Mouse (Mus musculus) liver, adult 2 months (tissue): Measurements from ENCODE around the gene Fars2. TPM values are rescaled to one million over a fixed set of nuclear protein-coding genes. Genes with fewer than 3 reads are reported as not detected.

ENCODE experiments used
- DNase-seq: peaks from one replicate; pipeline ENCODE4 v3.0.0-alpha.2; 2011; ENCODE audit warnings: low read depth, low spot score; ENCODE audit errors: extremely low read depth
- H3K27ac ChIP-seq: fragments of 200-500 bp; replicated peaks from 2 replicates; pipeline ENCODE4 v1.5.1; 2012; ENCODE audit warnings: low read depth, mild to moderate bottlenecking, control low read depth, inconsistent platforms, low read length; ENCODE audit not compliant: insufficient read depth
- H3K27me3 ChIP-seq: fragments of 200-500 bp; 2 replicates; pipeline ENCODE4 v1.6.1; 2012; ENCODE audit warnings: mild to moderate bottlenecking, moderate library complexity, low read length, inconsistent platforms; ENCODE audit not compliant: control insufficient read depth, insufficient read depth
- H3K36me3 ChIP-seq: fragments of 200-500 bp; 2 replicates; pipeline ENCODE4 v1.6.1; 2012; ENCODE audit warnings: low read length, inconsistent platforms; ENCODE audit not compliant: control insufficient read depth, insufficient read depth
- H3K4me1 ChIP-seq: fragments of 200-500 bp; 2 replicates; pipeline ENCODE4 v1.6.1; 2011; ENCODE audit warnings: low read length; ENCODE audit not compliant: control insufficient read depth, insufficient read depth
- H3K4me3 ChIP-seq: fragments of 200-500 bp; 2 replicates; pipeline ENCODE4 v1.5.1; 2011; ENCODE audit warnings: low read depth, mild to moderate bottlenecking, control low read depth, low read length, moderate library complexity; ENCODE audit not compliant: insufficient read depth
- H3K79me2 ChIP-seq: fragments of 200-500 bp; 2 replicates; pipeline ENCODE4 v1.6.1; 2012; ENCODE audit warnings: inconsistent platforms, mild to moderate bottlenecking, low read length, moderate library complexity; ENCODE audit not compliant: control insufficient read depth, insufficient read depth
- H3K9ac ChIP-seq: fragments of 200-500 bp; 2 replicates; pipeline ENCODE4 v1.6.1; 2012; ENCODE audit warnings: low read depth, mild to moderate bottlenecking, control low read depth, inconsistent platforms, low read length
- CTCF ChIP-seq: fragments of 200-500 bp; IDR thresholded peaks from 2 replicates; pipeline ENCODE4 v1.5.1; 2011; ENCODE audit warnings: low read depth, low read length, control low read depth
- POLR2A ChIP-seq: fragments of 200-500 bp; IDR thresholded peaks from 2 replicates; pipeline ENCODE4 v1.6.1; 2011; ENCODE audit warnings: low read length, control low read depth; ENCODE audit not compliant: insufficient read depth; ENCODE audit errors: extremely low read depth
- WGBS: fragments of 180-500 bp; shearing (Covaris S2); methylation state at CpG from one replicate; pipeline ENCODE4 v1.1.7; 2018; 5-methylcytosine and 5-hydroxymethylcytosine counted together
- polyA plus RNA-seq: library from polyadenylated mRNA; depleted of rRNA; stranded (reverse); fragments of >200 nt; gene quantifications from 2 replicates; pipeline ENCODE4 v1.2.3, GENCODE M21; 2012
- total RNA-seq: library from RNA; depleted of rRNA; stranded (reverse); fragments of >200 nt; gene quantifications from 2 replicates; pipeline ENCODE4 v1.2.3, GENCODE M21; 2014

Gene Fars2
- total and polyA plus RNA-seq, 2 experiments, result 47.1 to 58.4 TPM

DNA sequence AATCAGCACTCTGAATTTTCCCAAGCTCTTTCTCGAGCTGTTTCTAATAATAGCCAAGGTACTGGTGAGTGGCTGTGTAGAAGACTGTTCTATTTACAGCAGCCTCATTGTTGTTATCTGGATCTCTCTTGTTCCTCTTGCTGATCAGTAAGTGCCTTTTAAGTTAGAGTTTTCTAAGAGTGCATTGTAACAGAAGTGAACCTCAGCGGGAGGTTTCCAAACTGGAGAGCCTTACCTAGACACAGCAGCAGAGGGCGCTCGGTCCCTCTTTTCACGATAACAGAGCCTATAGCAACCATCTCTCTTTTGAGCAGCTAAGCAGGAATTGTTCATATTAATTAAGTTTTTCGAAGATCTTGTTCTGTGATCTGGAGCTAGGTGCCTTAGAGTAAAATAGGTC is 164.8 kb downstream of the Fars2 start:
- H3K4me3 ChIP-seq, result no peak overlapping the region
- TF ChIP-seq POLR2A (no peak), CTCF (peak; percentile 75)
- no peak overlapping the region for H3K27ac ChIP-seq
- WGBS, result 8% methylated on average over 6 of the region's 6 CpGs
- no peak overlapping the region for H3K9ac ChIP-seq
- no peaks in the 10 kb centered on the region for H3K27me3 ChIP-seq
- no peaks in the 10 kb centered on the region for H3K36me3 ChIP-seq
- peak; percentile 58 for DNase-seq
- H3K79me2 ChIP-seq, result no peaks in the 10 kb centered on the region; the same call in 1 of the 2 replicates
- H3K4me1 ChIP-seq, result no peaks in the 10 kb centered on the region

DNA sequence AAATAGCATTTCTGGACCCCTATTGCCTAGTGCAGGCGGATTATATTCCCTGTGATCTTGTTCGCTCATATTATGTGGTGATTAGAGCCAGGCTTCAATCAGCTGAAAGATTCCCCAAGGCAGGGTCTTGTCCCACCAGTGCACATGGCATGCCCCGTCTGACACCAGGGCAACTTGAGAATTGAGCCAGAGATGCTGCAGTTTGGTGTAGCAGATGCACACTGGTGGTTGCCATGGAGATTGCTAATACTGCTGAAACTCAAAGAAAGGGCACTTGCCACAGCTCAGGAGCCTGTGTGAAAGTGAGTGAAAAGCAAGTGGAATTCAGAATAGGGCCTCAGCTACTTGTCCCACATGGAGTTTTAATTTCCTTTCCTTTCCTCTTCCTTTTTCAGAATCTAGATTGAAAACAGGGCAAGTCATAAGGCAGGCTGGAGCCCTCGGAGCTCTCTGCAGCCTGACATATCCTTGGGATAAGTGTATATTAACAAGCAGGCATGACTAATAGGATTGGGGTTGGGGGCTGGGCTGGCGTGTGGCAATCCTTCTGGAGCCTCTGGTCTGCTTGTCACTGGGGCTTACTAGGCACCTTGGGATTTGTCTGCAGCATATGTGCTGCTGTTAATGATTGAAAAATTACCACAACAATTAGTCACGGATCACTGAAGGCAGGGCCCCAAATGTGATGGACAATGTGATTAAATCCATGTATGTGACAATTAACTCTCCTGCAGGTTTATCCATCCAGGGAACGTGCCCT is 165.8 kb downstream of the Fars2 start:
- Histone ChIP-seq H3K4me3 (no peak overlapping the region), H3K27ac (no peak overlapping the region), H3K79me2 (no peaks in the 10 kb centered on the region; the same call in 1 of the 2 replicates), H3K36me3 (no peaks in the 10 kb centered on the region), H3K9ac (no peak overlapping the region), H3K27me3 (no peaks in the 10 kb centered on the region), H3K4me1 (no peaks in the 10 kb centered on the region)
- DNase-seq, result no peak
- TF ChIP-seq CTCF (no peak), POLR2A (no peak)
- WGBS, result 88% methylated on average over 7 of the region's 7 CpGs

DNA sequence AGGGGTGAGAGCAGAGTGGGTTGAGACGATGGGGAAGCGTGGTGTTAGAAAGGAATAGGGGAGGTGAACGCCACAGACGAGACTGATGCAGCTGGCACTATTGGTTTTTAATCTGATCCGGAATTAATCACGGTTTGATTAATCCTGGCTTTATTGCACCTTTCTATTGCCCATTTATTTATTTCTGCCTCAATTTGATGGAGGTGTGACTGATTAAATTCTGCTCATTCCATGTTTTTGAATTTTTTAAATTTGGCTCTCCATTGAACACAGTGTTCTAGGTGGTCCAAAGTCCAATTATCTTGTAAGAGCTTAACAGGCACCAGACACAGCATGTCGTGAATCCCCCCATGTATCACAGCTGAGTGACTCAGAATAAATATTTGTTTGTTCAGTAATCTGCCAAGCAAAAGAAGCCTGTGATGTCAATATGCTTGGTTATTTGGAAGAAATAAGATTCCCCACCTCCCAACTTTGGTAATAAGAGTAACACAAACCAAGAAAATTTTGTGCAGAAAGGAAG is 166.4 kb downstream of the Fars2 start:
- H3K4me3 ChIP-seq, result no peak overlapping the region
- no peaks in the 10 kb centered on the region for H3K27me3 ChIP-seq
- no peak overlapping the region for H3K9ac ChIP-seq
- WGBS, result 85% methylated on average over 7 of the region's 7 CpGs
- no peaks in the 10 kb centered on the region for H3K36me3 ChIP-seq
- peak; percentile 27 for DNase-seq
- no peaks in the 10 kb centered on the region; the same call in 1 of the 2 replicates for H3K79me2 ChIP-seq
- H3K27ac ChIP-seq, result no peak overlapping the region
- no peak for TF ChIP-seq CTCF
- H3K4me1 ChIP-seq, result no peaks in the 10 kb centered on the region

DNA sequence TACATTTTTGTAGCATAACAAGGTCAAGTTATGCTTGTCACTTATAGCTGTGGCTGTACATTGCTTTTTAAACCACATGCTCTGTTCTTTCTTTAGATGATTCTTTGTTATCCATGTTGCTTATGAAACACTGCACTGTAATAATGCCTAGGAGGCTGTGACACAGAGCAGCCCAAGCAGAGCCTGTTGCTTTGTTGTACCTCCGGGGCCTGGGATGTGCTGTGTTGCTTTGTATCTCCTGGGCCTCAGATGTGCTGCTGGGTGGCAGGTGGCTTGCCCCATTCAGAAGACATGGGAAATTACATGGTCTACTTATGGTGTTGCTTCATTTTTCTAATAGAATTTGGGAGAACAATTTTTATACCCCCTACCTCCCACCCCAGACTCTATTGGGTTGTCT is 166.9 kb downstream of the Fars2 start:
- no peaks in the 10 kb centered on the region; the same call in 1 of the 2 replicates for H3K79me2 ChIP-seq
- H3K27ac ChIP-seq, result no peak overlapping the region
- H3K4me1 ChIP-seq, result no peaks in the 10 kb centered on the region
- no peak overlapping the region for H3K9ac ChIP-seq
- no peak for TF ChIP-seq POLR2A
- TF ChIP-seq CTCF, result no peak
- H3K36me3 ChIP-seq, result no peaks in the 10 kb centered on the region
- WGBS, result 95% methylated on average over 1 of the region's 1 CpGs
- H3K27me3 ChIP-seq, result no peaks in the 10 kb centered on the region
- no peak for DNase-seq
- H3K4me3 ChIP-seq, result no peak overlapping the region

DNA sequence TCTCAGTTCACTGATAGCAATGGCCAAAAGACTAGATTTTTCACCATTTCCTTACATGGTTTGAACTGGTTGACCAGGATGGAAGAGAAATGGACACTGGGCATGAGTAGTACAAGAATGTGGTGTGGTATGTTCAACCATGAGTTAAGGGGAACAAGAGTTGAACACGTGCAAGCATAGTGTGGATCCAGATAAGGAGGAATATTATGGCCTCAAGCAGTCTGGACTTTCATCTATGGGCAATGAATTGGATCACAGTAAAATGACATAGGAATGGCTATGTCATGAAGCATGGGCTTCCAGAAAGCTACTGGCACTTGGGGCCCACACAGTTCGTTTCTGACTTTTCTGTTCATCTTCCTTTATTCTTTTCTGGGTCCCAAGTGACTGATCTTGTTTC is 168.0 kb downstream of the Fars2 start:
- Histone ChIP-seq H3K79me2 (no peaks in the 10 kb centered on the region), H3K27me3 (no peaks in the 10 kb centered on the region), H3K36me3 (no peaks in the 10 kb centered on the region), H3K27ac (no peak overlapping the region), H3K4me1 (no peaks in the 10 kb centered on the region), H3K4me3 (no peak overlapping the region), H3K9ac (no peak overlapping the region)
- TF ChIP-seq CTCF (no peak), POLR2A (no peak)
- WGBS, result 92% methylated on average over 2 of the region's 2 CpGs
- DNase-seq, result no peak

DNA sequence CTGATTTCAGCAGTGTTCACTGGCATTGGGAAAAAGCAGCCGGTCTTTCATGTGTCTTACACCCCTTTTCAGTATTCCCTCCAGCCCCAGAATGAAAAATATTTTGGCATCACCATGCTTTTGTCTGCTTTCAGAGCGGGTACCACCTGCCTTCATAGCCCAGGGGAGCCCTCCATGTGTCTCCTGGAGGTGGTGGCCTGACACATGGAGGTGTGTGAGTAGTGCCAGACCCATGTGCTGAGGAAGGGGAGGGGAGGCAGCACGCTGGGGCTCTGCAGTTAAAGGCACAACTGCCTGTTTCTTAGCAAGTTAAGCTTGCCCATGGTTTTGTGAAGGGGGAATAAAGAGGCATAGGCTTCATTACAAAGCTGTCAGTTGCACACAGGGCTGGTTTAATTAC is 176.3 kb downstream of the Fars2 start:
- Histone ChIP-seq H3K4me1 (no peaks in the 10 kb centered on the region), H3K9ac (no peak overlapping the region), H3K36me3 (no peaks in the 10 kb centered on the region), H3K79me2 (no peaks in the 10 kb centered on the region), H3K27ac (no peak overlapping the region), H3K4me3 (no peak overlapping the region), H3K27me3 (no peaks in the 10 kb centered on the region)
- TF ChIP-seq CTCF (no peak), POLR2A (no peak)
- no peak for DNase-seq
- 95% methylated on average over 3 of the region's 3 CpGs for WGBS
